Mouse (Mus musculus): ENCODE measurements around the gene Lhx1.

DNA sequence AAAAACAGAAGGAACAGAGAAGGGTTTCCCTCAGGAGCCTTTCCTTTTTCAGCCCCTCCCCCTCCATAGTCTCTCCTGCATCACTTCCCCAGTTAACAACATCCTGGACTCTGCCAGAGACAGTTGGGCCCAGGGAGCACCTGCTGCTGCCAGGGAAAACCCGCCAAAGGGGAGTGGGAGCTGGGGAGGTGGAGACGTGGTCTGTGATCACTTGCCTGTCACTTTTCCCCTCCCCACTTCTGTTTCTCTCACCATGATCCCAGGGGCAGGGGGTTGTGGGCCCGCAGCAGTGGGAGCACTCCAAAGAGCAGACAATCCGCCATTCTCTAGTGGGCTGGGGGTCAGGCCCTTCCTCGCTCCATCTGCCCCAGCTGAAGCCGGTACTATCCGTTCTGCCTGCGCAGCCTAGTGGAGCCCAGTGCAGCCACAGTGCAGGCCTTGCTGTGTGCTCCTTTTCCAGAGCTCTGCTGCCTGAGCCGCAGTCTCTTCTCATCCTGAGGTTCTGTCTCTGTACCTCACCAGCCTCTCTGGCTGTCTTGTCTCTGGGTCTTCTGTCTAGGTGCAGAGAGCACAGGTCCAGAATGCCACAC, 37.5 kb upstream of the Lhx1 start:
- TF ChIP-seq CTCF (IDR thresholded peaks at IDR 0.05; ENCODE audit: low read depth) (no peak), EP300 (optimal IDR thresholded peaks at IDR 0.05) (no peak)
